Mouse (Mus musculus) right cerebral cortex, postnatal 4 days (tissue): Measurements from ENCODE around the gene Hoxa13.

Source experiments
- DNase-seq: peaks from one replicate; pipeline ENCODE4 v3.0.0-alpha.2; 2022

Gene Hoxa13

GRCm38 (mm10) chr6:52268756-52269155 lies 8.1 kb upstream of the Hoxa13 start:
- DNase-seq, result no peak

DNA sequence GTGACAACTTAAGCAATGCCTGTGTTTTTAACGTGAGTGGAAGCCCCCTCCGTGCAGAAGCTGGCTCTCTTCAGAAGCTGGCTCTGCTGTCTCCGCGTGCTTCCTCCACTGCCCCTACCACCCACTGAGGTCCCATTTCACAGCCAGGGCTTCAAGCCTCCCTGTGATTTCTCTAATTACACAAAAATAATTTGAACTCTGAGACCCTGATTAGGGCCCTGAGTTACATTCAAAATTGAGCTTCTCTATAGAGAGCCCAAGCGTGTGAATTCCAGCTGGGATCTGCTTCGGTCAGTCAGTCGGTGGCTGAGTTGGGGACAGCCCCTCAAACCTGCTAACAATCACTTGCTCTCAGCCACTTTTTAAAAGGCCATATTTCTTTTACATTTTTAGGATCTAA lies 7.7 kb upstream of the Hoxa13 start:
- DNase-seq, result no peak

DNA sequence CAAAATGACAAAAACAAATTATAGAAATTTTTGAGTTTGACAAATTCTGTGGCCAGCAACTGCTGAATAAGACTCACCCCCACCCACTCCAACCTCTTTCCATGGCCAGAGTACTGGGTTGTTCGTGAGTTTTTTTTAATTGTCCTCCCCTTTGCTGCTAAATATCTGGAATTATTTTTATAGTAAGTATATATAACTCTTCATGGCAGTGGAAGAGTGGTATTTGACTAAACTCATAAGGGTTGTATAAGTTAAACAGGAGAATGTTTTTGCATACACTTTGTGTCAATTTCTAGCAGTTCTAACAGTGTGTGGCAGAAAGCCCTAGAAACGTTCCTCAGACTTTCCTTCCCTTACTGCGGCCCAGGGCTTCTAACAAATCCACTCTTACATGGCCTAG lies 7.0 kb upstream of the Hoxa13 start:
- DNase-seq, result no peak

DNA sequence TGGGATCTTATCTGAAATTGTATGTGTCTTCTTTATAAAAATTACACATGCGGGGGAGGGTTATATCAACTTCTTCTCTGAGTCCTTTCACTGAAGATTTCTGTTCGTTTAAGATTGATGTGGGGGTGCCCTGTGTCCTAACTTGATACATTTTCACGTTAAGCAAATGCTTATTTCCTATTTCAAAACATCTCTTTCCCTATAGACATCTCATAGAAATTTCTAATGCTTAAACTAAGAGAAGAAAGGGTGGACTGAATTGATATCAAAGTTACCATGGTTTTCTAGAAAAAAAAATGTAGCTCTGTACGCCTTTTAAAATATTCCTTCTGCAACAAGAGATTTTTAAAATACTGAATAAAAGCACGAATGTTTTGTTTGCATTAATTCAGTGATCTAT lies 6.5 kb upstream of the Hoxa13 start:
- DNase-seq, result no peak

- no peak for DNase-seq
These were observed 5.9 kb upstream of the Hoxa13 start for GRCm38 (mm10) chr6:52266666-52266985.

GRCm38 (mm10) chr6:52265913-52266665 lies 5.4 kb upstream of the Hoxa13 start:
- no peak for DNase-seq

DNA sequence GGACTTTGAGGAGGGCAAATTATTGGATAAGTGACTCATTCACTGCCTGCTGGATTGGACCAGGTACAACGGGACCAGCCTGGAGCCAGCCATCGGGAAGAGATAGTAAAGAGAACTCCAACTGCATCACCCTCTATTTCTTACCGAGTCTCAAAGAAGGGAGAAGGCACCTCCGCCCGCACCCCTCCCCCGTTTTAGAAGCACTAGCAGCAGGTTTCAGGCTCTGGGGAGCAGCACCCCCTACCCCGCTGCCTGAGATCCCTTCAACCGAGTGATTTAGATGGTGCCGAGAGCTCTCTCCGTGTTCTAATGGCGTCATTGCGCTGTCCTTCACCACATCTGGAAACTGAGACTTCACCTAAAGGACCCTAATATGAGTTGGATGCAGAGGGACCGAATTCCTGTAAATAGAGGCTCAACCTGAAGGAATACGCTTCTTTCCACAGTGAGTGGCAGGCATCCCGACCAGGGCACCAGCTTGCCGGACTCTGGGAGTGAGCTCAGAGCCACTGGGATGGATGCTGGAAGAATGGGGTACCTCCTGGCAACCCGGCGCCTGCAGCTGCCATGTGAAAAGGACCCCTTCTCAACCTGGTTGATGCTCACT lies 4.7 kb upstream of the Hoxa13 start:
- DNase-seq, result no peak

DNA sequence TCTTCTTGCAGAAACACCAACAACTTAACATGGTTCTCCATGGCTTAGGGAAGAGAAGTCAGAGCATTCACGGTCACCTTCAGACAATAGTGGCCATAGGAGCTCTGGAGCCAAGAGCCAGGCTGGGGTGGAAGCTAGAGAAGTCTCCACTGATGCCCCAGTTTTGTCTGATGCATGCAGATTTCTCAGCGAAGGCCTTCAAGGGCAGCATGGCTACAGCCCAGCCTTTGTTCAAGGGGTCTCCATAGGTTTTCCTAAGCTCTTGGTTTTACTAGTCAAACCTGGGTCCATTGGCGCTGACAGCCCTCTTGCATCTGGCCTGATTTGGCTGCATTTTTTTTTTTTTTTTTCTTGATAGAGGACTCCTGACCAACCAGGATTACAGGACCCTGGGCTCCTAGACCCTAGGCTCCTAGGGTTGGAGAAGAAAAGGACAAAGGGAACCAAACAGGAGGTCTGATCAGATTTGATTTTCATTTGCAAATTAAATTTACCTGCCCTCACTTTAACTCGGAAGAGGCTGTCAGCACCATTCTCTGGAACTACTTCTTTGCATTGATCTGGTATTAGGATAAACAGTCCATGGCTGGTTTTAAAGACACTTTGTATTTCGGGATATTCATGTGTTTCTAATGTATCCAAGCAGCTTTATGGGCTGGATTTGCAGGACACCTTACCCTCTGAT lies 3.6 kb upstream of the Hoxa13 start:
- no peak for DNase-seq

DNA sequence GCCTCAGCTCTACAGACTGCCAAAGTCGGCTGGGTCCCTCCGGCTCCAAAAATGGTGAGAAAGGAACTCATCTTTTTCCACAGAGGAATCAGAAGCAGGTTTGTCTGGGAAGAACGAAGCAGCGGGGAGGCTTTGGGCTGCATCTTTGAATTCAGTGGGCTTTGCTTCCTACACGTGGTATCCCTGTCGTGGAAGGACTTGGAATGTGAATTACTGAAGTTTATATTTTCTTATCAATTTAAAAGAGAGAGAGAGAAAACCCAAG lies 2.6 kb upstream of the Hoxa13 start:
- DNase-seq, result no peak

DNA sequence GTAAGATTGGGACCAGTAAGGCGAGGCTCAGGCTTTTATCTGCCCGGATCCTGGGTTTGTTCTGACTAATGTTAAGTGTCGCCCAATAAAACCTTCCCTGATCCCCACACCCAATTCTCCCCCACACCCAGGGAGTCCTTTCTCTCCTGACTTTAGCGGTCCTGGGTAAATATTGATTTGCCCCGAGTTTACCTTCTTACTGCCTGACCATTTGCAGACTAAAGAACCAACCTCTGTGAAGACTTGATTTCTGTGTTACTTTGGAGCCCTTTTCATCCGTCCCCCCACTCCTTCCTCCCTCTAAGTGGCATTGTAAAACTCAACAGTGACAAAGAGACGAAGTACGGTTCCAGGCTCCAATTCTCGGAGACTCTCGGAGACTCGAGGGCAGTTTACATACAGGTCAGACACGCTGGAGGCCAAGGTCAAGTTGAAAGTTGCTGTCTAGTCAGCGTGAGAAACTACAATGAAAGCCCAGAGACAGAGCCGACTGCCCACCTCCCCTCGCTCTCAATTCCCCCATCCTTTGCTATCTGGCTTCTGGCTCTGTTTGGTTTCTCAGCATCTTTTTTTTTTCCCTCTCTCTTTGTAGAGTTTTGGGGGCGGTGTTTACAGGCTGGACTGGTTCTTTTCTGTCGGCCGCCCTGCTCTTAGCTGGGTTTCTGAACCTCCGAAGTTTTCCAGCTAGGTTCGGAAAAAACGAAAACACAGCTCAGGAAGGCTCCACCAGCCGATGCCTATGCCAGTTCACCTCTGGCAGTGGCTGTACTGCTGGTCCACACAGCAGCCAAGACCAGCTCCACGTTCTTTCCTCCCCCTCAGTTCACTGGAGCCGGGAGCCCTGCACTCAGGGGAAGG lies 2.0 kb upstream of the Hoxa13 start:
- DNase-seq, result no peak

- no peak for DNase-seq
These were observed 1.2 kb upstream of the Hoxa13 start for GRCm38 (mm10) chr6:52261751-52262462.

DNA sequence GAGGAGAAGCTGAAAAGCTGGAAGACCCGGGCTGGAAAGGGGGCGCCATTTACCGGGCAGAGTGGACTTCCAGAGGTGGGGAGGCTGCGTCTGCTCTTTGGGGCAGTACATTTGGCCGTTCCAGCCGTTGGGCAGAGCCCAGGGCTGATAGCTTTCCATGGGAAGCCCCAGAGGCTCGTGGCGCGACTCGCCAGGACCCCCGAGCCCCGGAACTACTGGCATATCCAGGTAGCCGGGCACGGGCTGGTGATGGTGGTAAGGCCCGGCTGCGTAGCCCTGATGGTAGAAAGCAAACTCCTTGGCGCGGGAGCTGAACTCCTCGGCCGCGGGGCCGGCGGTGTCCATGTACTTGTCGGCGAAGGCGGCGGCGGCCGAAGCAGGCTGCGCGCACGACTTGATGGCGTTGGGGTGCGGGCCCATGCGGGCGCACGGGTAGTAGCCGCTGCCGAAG lies 844 bp downstream of the Hoxa13 start:
- DNase-seq, result no peak

DNA sequence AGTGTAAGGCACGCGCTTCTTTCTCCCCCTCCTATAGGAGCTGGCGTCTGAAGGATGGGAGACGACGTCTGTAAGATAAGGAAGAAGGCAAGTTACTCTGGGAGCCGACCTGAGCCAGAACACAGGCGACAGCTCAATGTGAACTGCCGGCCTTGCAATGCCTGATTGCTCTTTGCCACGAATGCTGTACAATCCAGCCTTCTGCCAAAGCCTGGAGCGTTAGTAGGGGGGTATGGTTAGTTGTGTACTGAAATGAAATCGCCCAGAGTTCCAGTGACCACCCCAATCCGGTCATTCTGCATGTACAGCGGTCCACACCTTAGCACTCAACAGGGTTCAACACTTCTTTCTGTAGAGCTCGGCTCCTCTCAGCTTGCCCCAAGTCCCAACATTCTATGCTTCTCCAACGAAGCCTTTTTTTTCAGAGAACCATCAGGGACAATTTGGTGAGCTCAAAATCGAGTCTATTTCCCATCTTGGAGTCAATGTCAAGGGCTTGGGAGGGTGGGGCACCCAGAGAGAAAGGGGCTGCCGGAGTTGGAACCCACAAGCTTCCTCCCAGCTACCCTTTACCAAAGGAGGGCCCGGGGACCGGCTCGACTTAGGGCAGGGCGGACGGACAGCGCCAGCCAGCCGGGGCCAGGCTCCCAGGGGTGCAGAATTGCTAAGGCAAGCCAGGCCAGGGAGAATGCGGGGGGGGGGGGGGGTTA lies 1.4 kb downstream of the Hoxa13 start:
- DNase-seq, result no peak

DNA sequence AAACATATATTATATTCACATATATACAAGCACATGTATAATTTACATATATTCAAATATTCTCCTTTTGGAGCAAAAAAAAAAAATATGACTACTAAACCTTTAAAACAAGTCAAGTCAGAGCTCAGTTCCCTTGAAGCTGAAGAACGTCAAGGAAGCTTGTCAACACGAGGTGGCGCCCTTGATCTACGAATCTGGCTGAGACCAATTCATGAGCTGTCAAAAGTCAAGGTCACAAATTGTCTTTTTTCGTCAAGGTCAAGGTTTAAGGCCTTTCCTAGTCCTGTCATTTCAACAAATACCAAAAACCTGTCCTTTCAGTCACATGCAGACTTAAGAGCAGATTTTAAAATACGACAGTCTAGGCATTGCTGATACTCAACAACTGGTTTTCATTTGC lies 3.7 kb downstream of the Hoxa13 start:
- peak; percentile 86 for DNase-seq

DNA sequence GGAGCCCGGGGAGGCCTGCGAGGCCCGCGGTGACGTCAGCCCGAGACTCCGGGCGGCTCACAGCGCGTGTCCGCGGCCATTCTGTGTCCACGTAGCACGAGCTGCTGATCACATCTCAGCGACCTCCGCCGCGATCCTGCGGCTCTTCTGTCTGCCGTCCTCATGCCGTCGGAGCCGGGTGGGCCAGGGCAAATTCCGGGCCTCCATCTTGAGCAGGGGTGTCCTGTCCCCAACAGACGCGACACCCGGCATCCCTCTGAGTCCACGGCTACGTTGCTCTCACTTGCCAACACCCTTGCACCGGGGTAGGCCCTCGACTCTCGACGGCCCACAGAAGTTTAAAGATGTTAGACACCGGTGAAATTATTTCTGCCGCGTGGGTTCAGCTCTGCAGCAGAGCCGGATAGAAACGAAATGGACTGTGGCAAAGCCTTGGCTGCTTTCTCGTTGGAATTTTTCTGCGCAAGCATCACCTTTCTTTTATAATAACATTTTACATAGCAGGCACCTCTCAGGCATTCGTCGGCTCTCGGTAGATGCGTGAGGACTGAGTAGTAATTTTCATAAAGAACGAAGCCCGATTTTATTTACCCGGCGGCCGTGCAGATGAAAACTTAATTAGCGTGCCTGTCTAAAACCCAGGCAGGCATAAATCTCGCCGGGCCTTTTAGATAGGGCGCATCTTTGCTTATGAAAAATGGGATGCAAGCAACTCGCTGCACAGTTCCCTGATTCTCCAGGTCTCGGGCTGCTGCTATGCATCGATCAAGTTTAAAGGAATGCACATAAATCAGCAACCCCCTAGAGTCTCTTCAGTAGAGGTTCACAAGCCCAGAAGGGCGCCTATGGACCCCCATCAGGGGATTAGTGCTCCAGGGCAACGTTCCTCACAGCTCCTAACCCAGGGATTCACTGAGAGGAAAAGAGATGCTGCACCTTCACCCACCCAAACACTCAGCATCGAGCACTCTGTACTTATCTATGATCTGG lies 6.9 kb downstream of the Hoxa13 start:
- DNase-seq, result no peak

GRCm38 (mm10) chr6:52252775-52253376 lies 7.8 kb downstream of the Hoxa13 start:
- no peak for DNase-seq

GRCm38 (mm10) chr6:52252016-52252774 lies 8.5 kb downstream of the Hoxa13 start:
- no peak for DNase-seq

GRCm38 (mm10) chr6:52251177-52251879 lies 9.4 kb downstream of the Hoxa13 start:
- no peak for DNase-seq

DNA sequence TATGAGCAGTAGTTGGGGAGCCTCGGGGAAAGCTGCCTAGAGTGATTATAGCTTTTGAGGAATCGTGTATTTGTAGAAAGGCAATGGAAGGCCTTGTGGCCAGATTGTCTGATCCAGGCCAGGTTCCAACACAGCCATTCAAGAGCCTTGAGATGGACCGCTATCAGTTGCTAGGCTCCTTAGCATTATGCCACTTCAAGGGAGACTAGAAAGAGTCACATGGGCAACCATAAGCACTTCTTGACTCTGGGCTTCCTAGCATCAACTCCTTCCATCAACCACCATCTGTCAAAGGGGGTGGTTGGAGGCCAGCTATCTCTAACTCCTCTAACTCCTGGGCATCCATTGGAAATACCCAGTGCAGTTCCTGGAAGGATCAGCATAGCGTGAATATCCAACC lies 10.9 kb downstream of the Hoxa13 start:
- DNase-seq, result no peak
